ENCODE assay signal across 28 mouse cellular contexts in genomic region chr2:65611887-65612286, GRCm38 (mm10). TPM values are rescaled to one million over a fixed set of nuclear protein-coding genes. Genes with fewer than 3 reads are reported as not detected.
"Had no signal": no experiment of that assay in that cellular context is flagged by ENCODE, and none has a peak within 500 bp of the region (broad histone marks: within the 10 kb centered on the region; RNA-seq: fewer than 3 reads in every experiment).

No protein-coding gene starts in this region.

- ATAC-seq: hindbrain, embryonic 16.5 days; inflammation-experienced regulatory T-cells, adult 6 months; intestine, embryonic 15.5 days; intestine, postnatal 0 days; liver, postnatal 0 days had no signal

- H3K4me3 ChIP-seq: gastrocnemius, adult 2 months; heart, embryonic 10.5 days; heart, embryonic 12.5 days; hindbrain, embryonic 10.5 days; hindbrain, embryonic 12.5 days; intestine, embryonic 15.5 days; left cerebral cortex, adult 2 months; limb, embryonic 10.5 days; limb, embryonic 12.5 days; liver, embryonic 13.5 days; liver, embryonic 15.5 days had no signal

- H3K27ac ChIP-seq: gastrocnemius, adult 2 months; heart, embryonic 10.5 days; hindbrain, embryonic 10.5 days; hindbrain, embryonic 12.5 days; hindbrain, embryonic 14.5 days; intestine, embryonic 15.5 days; left cerebral cortex, adult 2 months; limb, embryonic 10.5 days; limb, embryonic 12.5 days; liver, embryonic 13.5 days; liver, embryonic 15.5 days had no signal

- DNase-seq: gastrocnemius, adult 2 months; gastrocnemius, postnatal 10 days; gastrocnemius, postnatal 25 days; heart, adult 18-20 months; heart, postnatal 10 days; heart, postnatal 4 days; kidney, adult 18-20 months; kidney, adult 8-10 months; kidney, postnatal 10 days; kidney, postnatal 25 days; kidney, postnatal 4 days; liver; liver, embryonic 13.5 days; liver, postnatal 0 days had no signal

RNA-seq across cellular contexts. Expression of gene Scn2a, which starts 8.7 kb away (rescaled TPM):
- total RNA-seq: granulocyte monocyte progenitor cell, adult 5-6 weeks had no signal

RNA-seq across cellular contexts. Expression of gene Scn3a, which starts 44.5 kb away (rescaled TPM):
- total RNA-seq: granulocyte monocyte progenitor cell, adult 5-6 weeks had no signal
